Mouse (Mus musculus): ENCODE results near the gene Bfsp1.

Gene Bfsp1

DNA sequence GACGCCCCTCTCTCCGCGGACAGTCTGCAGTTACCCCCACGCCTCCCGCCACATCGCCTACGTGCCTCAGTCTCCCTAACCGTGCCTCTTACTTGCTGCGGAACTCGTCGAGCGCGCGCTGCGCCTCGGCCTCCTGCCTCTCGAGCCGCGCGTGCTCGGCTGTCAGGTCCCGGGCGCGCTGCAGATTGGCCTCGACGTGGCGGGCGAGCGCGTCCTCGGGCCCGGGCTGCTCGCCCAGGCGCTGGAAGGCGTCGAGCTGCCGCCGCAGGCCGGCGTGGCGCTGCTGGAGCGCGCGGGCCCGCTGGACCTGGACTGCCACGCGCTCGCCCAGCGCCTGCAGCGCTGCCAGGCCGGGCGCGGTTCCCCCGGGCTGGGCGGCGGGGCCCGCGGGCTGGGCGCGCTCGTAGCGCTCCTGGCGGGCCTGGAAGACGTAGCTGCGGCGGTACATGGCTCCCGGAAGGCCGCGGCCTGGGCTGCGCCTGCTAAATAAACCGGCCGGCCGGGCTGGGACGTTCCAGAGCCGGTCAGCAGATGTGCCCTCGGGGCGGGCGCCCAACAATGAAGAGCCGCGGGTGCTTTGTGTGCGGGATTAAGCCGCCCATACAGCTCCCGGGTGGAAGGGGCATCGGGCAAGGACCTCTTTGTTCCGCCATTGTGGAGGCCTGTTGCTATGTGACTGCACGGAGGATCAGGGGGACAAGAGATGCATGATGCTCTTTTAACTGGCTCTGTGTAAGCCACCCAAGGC is at the start of gene Bfsp1:
TSS of gene Bfsp1 (minus strand) at position 690 of the 748 bp plus-strand sequence.
- in situ Hi-C loops (cut with MboI, MseI): no loop called here

GRCm38 (mm10) chr2:143912199-143912598 is 49.2 kb upstream of the Bfsp1 start:
- in situ Hi-C loops (cut with MboI, MseI): no loop called here

DNA sequence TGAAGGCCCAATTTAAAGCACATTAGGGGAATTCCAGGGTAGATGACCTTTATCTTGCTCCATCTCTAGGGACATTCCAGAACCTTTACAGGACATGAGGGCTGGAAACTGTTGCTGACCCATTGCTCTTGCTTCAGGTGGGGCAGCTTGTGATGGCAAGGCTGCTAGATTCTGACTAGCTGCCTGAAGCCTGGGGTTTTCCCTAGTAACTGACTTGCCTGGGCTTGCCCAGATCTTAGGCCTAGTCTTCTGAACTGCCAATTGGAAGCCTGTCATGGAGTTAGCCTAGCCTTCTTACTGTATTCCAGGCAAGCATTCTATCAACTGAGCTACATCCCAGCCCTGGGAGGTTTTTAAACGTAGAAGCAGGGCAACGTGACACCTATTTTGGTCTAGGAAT is 46.3 kb upstream of the Bfsp1 start:
- in situ Hi-C loops (cut with MboI, MseI): no loop called here

DNA sequence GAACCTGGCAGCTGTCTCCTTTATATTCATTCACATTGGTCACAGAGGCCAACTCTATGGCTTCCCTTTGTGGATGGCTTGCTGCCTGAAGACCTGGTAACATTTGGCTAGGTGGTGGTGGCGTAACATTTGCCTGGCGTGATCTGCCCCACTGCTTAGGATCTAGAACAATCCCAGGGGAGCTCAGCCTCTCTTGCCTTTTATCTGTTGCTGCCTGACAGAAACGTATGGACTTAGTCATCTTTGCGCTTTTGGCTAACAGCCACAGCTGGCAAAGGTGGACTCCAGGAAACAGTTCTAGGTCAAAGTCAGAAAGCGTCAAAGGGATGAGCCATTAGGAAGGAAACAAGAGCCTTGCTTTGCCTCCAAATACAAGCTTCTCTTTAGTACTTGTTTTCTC is 41.9 kb upstream of the Bfsp1 start:
- in situ Hi-C loops (cut with MboI, MseI): no loop called here

DNA sequence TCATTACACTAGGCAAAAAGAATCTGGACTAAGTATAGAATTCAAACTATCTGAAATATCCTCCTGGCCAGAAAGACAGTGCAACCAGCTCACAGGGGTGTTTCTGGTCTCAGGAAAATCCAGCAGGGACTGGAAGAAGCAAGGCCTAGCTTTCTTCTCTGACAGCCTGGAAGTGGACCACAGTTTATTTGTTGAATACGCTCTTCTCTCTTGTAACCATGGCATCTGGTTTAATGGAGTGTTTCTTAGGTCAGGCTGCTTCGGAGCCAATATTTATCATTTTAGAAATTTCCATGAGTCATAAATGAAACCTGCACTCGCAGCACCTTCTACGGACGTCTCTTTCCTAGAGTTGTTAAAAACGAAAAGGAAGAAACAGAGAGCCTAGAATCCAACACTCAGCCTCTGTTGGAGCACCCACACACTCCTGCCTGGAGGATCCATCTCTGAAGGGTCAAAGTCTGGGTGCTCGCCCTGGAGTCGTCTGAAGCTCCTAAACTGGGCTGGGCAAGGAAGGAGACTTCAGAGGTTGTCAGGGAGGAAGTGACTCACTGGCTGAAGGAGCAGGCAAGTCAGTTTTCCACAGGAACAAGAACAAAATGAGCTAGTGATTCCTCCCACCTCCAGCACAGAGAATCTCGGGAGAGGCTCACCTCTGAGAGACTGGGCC is 40.5 kb upstream of the Bfsp1 start:
- in situ Hi-C loops (cut with MboI, MseI): no loop called here

GRCm38 (mm10) chr2:143900821-143901351 is 37.9 kb upstream of the Bfsp1 start:
- in situ Hi-C loops (cut with MboI, MseI): no loop called here

DNA sequence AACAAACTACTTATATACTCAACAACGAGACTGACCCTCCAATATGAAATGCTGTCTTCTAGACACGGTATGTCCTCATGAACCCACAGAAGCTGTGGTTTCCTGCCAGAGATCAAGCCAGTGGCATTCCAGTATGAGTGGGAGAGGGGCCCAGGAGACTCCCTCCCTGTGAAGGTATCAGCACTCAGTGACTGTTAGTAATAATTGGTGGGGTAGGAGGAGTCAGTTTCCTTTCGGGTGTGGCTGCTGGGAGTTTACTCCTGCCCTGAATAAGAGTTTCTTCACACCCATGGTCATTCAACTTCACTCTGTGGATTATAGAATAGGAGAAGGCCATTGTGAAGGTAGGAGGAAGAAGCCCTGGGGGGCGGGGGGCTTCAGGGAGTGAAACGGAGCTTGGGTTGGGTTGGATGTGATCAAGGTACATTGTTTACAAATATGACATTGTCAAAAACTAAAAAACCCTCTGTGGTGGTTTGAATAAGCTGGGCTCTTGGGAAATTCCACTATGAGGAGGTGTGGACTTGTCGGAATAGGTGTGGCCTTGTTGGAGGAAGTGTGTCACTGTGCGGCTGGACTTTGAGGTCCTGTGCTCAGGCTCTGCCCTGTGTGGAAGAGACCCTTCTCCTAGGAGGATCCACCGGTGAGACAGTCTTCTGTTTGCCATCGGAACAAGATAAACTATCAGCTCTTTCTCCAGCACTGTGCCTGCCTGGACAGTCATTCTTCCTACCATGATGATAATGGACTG is 36.7 kb upstream of the Bfsp1 start:
- in situ Hi-C loops (cut with MboI, MseI): no loop called here

- in situ Hi-C loops (cut with MboI, MseI): no loop called here
Measured at GRCm38 (mm10) chr2:143891302-143892048, 28.5 kb upstream of the Bfsp1 start.

- in situ Hi-C loops (cut with MboI, MseI): no loop called here
Measured at GRCm38 (mm10) chr2:143889860-143890433, 27.0 kb upstream of the Bfsp1 start.

GRCm38 (mm10) chr2:143889131-143889859 is 26.3 kb upstream of the Bfsp1 start:
- in situ Hi-C loops (cut with MboI, MseI): no loop called here

DNA sequence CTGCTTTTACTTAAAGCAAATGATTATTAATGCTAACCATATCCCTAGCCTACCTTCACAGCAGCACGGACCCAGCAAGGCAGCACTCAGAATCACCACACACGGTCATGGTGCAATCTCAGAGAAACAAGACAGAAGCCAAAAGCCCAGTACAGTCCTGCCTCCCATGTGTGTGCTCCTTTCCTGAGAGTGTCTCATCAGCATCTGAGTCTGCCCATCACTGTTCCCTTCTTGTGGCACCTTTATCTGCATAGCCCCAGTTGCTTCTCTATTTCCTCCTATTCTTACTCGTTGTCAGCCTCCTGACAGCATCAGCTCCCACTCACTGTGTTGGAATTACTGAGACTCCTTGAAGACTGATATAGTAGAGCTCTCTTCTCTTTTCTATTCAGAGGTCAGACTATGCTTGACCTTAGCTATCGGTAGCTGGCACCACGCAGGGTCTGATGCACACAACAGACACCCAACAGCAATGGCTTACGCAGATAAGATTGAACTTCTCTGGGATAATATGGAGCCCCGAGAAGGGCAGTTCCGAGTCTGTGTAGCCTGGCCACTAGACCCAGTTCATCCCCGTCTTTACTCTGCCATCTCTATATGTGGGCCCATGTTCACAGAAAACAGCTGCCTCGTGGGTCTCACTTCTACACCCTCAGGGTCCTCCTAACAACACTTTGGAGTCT is 19.8 kb upstream of the Bfsp1 start:
- in situ Hi-C loops (cut with MboI, MseI): no loop called here

DNA sequence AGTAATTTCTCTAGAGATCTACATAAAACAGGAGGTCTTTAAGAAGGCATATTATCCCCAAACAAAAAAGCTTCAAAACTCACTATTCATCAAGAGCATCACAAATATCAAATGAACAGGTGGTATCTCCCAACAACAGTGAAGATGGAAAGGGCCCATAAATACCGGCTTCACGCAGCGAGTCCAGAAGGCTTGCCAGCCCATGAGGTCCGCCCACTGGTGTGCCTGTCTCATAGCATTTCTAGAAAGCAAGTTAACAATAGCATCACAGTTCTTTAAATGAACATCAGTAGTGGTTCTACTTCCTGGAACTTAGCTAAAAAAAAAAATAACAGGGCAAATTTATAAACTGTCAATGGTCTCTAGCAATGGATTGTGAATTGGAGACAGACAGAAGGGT is 19.0 kb upstream of the Bfsp1 start:
- in situ Hi-C loops (cut with MboI, MseI): no loop called here

GRCm38 (mm10) chr2:143879311-143879710 is 16.3 kb upstream of the Bfsp1 start:
- in situ Hi-C loops (cut with MboI, MseI): no loop called here

- in situ Hi-C loops (cut with MboI, MseI): no loop called here
Measured at GRCm38 (mm10) chr2:143876929-143877632, 14.1 kb upstream of the Bfsp1 start.

- in situ Hi-C loops (cut with MboI, MseI): no loop called here
Measured at GRCm38 (mm10) chr2:143876026-143876425, 13.1 kb upstream of the Bfsp1 start.

DNA sequence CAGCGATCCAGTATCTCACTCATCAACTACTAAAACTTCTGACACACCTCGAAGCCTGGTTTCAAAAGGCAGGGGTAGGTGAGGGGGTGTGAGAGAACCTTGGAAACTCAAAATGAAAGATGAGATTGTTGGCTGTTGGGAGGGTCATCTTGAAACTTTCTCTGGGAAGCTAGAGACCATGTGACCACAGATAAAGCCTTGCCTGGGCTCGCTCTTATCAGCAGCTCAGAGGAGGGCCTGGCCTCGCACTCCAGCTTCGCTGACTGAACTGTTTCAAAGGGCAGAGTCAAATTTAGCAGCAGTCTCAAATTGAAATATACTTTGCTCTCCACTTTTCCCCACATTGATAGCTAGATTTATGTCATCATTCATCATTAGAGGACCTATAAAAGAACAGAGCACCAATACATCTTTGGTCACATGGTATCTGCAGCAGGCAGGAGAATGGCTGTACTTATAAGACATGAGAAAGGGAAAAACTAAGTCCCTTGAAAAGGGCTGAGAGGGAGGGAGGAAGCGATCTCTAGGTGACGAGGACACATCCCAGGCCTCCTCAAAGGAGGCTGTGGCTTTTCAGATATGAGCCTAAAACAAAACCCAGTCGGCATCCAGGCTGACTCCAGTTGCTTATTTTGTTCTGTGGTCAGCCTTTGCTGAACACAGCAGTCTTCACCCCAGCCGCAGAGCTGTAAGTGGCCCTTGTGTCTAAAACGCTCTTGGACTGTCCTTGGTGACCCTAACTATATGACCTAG is 8.1 kb upstream of the Bfsp1 start:
- in situ Hi-C loops (cut with MboI, MseI): no loop called here

GRCm38 (mm10) chr2:143867326-143867725 is 4.4 kb upstream of the Bfsp1 start:
- in situ Hi-C loops (cut with MboI, MseI): no loop called here

GRCm38 (mm10) chr2:143864600-143864999 is 1.6 kb upstream of the Bfsp1 start:
- in situ Hi-C loops (cut with MboI, MseI): no loop called here

GRCm38 (mm10) chr2:143859166-143859565 is 3.8 kb downstream of the Bfsp1 start:
- in situ Hi-C loops (cut with MboI, MseI): no loop called here

Data from T-helper 2 cell (primary cell).